Mouse (Mus musculus) heart, embryonic 13.5 days (tissue): ENCODE data around the gene Tgfb2. TPM values are rescaled to one million over a fixed set of nuclear protein-coding genes. Genes with fewer than 3 reads are reported as not detected.

Experiments used
- ATAC-seq: fragments of 200-750 bp; cut with Nextera tagmentation; 2 replicates; pipeline ENCODE4 v1.8.0; 2017; ENCODE audit warnings: moderate TSS enrichment; ENCODE audit not compliant: insufficient number of reproducible peaks, low FRiP score, low TSS enrichment; ENCODE audit errors: extremely low read depth
- H3K27ac ChIP-seq: fragments of 300-500 bp; sonication (generic); replicated peaks from 2 replicates; pipeline ENCODE4 v1.5.1; 2015; ENCODE audit warnings: moderate library complexity, mild to moderate bottlenecking, inconsistent platforms
- H3K27me3 ChIP-seq: fragments of 300-500 bp; sonication (generic); replicated peaks from 2 replicates; pipeline ENCODE4 v1.6.1; 2015; ENCODE audit warnings: mild to moderate bottlenecking, inconsistent platforms
- H3K36me3 ChIP-seq: fragments of 300-500 bp; sonication (generic); 2 replicates; pipeline ENCODE4 v1.6.1; 2015; ENCODE audit warnings: mild to moderate bottlenecking, inconsistent platforms
- H3K4me1 ChIP-seq: fragments of 300-500 bp; sonication (generic); 2 replicates; pipeline ENCODE4 v1.6.1; 2015; ENCODE audit warnings: inconsistent platforms
- H3K4me2 ChIP-seq: fragments of 300-500 bp; sonication (generic); 2 replicates; pipeline ENCODE4 v1.6.1; 2015; ENCODE audit warnings: inconsistent platforms, mild to moderate bottlenecking, moderate library complexity
- H3K4me3 ChIP-seq: fragments of 300-500 bp; sonication (generic); 2 replicates; pipeline ENCODE4 v1.5.1; 2015; ENCODE audit warnings: moderate library complexity, mild to moderate bottlenecking, inconsistent platforms
- H3K9ac ChIP-seq: fragments of 300-500 bp; sonication (generic); 2 replicates; pipeline ENCODE4 v1.6.1; 2015; ENCODE audit warnings: inconsistent platforms, mild to moderate bottlenecking, moderate library complexity
- H3K9me3 ChIP-seq: fragments of 300-500 bp; sonication (generic); 2 replicates; pipeline ENCODE4 v1.6.1; 2016; ENCODE audit warnings: inconsistent platforms
- WGBS: fragments of 180-500 bp; shearing (Covaris S2); methylation state at CpG from one replicate; pipeline ENCODE4 v1.1.7; 2015; ENCODE audit warnings: mixed read lengths; 5-methylcytosine and 5-hydroxymethylcytosine counted together
- polyA plus RNA-seq: library from polyadenylated mRNA; unstranded; fragments of >200 nt; fragmentation: Nextera tagmentation; extraction: Ambion mirVana; gene quantifications from 2 replicates; pipeline ENCODE4 v1.2.1, GENCODE M21; 2015

Gene Tgfb2
- polyA plus RNA-seq, 1 experiment from 2014 or later = 63.5 TPM

GRCm38 (mm10) chr1:186652208-186652607, 53.6 kb downstream of the Tgfb2 start:
- Histone ChIP-seq H3K4me3 (no peak overlapping the region), H3K4me1 (peaks cover 37% of the 10 kb centered on the region), H3K36me3 (peaks cover 33% of the 10 kb centered on the region), H3K27me3 (no peaks in the 10 kb centered on the region), H3K4me2 (no peak overlapping the region), H3K9ac (no peak overlapping the region), H3K27ac (no peak overlapping the region), H3K9me3 (peaks cover 8% of the 10 kb centered on the region)
- ATAC-seq = no peak
- WGBS = 69% methylated on average over 8 of the region's 8 CpGs

GRCm38 (mm10) chr1:186650011-186650410, 55.8 kb downstream of the Tgfb2 start:
- no peak for ATAC-seq
- Histone ChIP-seq H3K36me3 (peaks cover 47% of the 10 kb centered on the region), H3K4me1 (peaks cover 25% of the 10 kb centered on the region), H3K27me3 (no peaks in the 10 kb centered on the region), H3K9ac (no peak overlapping the region), H3K9me3 (peaks cover 8% of the 10 kb centered on the region), H3K4me3 (no peak overlapping the region), H3K4me2 (no peak overlapping the region), H3K27ac (no peak overlapping the region)
- 81% methylated on average over 4 of the region's 4 CpGs for WGBS

- no peak for ATAC-seq
- no peaks in the 10 kb centered on the region for H3K27me3 ChIP-seq
- H3K9ac ChIP-seq = no peak overlapping the region
- H3K36me3 ChIP-seq = peaks cover 19% of the 10 kb centered on the region
- H3K9me3 ChIP-seq = no peaks in the 10 kb centered on the region
- no peak overlapping the region for H3K4me3 ChIP-seq
- H3K4me2 ChIP-seq = no peak overlapping the region
- H3K27ac ChIP-seq = 0 out of 2 replicates have a peak overlapping the region, but pooled peaks have one; percentile 4
- 59% methylated on average over 12 of the region's 12 CpGs for WGBS
- peaks cover 25% of the 10 kb centered on the region for H3K4me1 ChIP-seq
Observed at GRCm38 (mm10) chr1:186637304-186638213, 68.2 kb downstream of the Tgfb2 start.

GRCm38 (mm10) chr1:186635045-186635444, 70.7 kb downstream of the Tgfb2 start:
- Histone ChIP-seq H3K27ac (no peak overlapping the region), H3K4me1 (peaks cover 47% of the 10 kb centered on the region), H3K9ac (no peak overlapping the region), H3K9me3 (no peaks in the 10 kb centered on the region), H3K36me3 (peaks cover 23% of the 10 kb centered on the region), H3K4me3 (no peak overlapping the region), H3K27me3 (no peaks in the 10 kb centered on the region), H3K4me2 (no peak overlapping the region)
- ATAC-seq = no peak
- WGBS = 70% methylated on average over 7 of the region's 7 CpGs

- Histone ChIP-seq H3K36me3 (peaks cover 58% of the 10 kb centered on the region), H3K4me2 (no peak overlapping the region), H3K27me3 (no peaks in the 10 kb centered on the region), H3K4me1 (peaks cover 23% of the 10 kb centered on the region), H3K9ac (no peak overlapping the region), H3K4me3 (no peak overlapping the region), H3K27ac (peak overlapping the region; percentile 51), H3K9me3 (no peaks in the 10 kb centered on the region)
- 64% methylated on average over 6 of the region's 6 CpGs for WGBS
- ATAC-seq = no peak
Observed at GRCm38 (mm10) chr1:186631457-186631856, 74.3 kb downstream of the Tgfb2 start.

- Histone ChIP-seq H3K4me2 (no peak overlapping the region), H3K9ac (no peak overlapping the region), H3K27me3 (no peaks in the 10 kb centered on the region), H3K27ac (peak overlapping the region; percentile 51), H3K4me3 (no peak overlapping the region), H3K9me3 (no peaks in the 10 kb centered on the region), H3K36me3 (peaks cover 60% of the 10 kb centered on the region), H3K4me1 (peaks cover 23% of the 10 kb centered on the region)
- 41% methylated on average over 5 of the region's 5 CpGs for WGBS
- no peak for ATAC-seq
Observed at GRCm38 (mm10) chr1:186630971-186631370, 74.8 kb downstream of the Tgfb2 start.

- no peak overlapping the region for H3K4me3 ChIP-seq
- no peak overlapping the region for H3K4me2 ChIP-seq
- ATAC-seq = no peak
- peaks cover 73% of the 10 kb centered on the region for H3K36me3 ChIP-seq
- no peaks in the 10 kb centered on the region for H3K9me3 ChIP-seq
- no peaks in the 10 kb centered on the region for H3K27me3 ChIP-seq
- no peak overlapping the region for H3K27ac ChIP-seq
- H3K4me1 ChIP-seq = peaks cover 21% of the 10 kb centered on the region
- H3K9ac ChIP-seq = no peak overlapping the region
- WGBS = 80% methylated on average over 7 of the region's 7 CpGs
Observed at GRCm38 (mm10) chr1:186627451-186627995, 78.3 kb downstream of the Tgfb2 start.

- H3K9me3 ChIP-seq = no peaks in the 10 kb centered on the region
- 82% methylated on average over 5 of the region's 5 CpGs for WGBS
- no peak overlapping the region for H3K9ac ChIP-seq
- no peak overlapping the region for H3K4me3 ChIP-seq
- H3K4me1 ChIP-seq = no peaks in the 10 kb centered on the region
- ATAC-seq = no peak
- H3K4me2 ChIP-seq = no peak overlapping the region
- H3K36me3 ChIP-seq = peaks cover 47% of the 10 kb centered on the region
- no peaks in the 10 kb centered on the region for H3K27me3 ChIP-seq
- no peak overlapping the region for H3K27ac ChIP-seq
Observed at GRCm38 (mm10) chr1:186624474-186624873, 81.3 kb downstream of the Tgfb2 start.

GRCm38 (mm10) chr1:186621812-186622211, 84.0 kb downstream of the Tgfb2 start:
- H3K9me3 ChIP-seq = no peaks in the 10 kb centered on the region
- H3K27me3 ChIP-seq = no peaks in the 10 kb centered on the region
- H3K36me3 ChIP-seq = peaks cover 21% of the 10 kb centered on the region
- H3K4me3 ChIP-seq = no peak overlapping the region
- no peaks in the 10 kb centered on the region for H3K4me1 ChIP-seq
- H3K4me2 ChIP-seq = no peak overlapping the region
- ATAC-seq = no peak
- 91% methylated on average over 3 of the region's 3 CpGs for WGBS
- no peak overlapping the region for H3K27ac ChIP-seq
- no peak overlapping the region for H3K9ac ChIP-seq

GRCm38 (mm10) chr1:186618285-186618684, 87.5 kb downstream of the Tgfb2 start:
- Histone ChIP-seq H3K4me3 (no peak overlapping the region), H3K4me2 (no peak overlapping the region), H3K27ac (no peak overlapping the region), H3K9me3 (no peaks in the 10 kb centered on the region), H3K27me3 (no peaks in the 10 kb centered on the region), H3K36me3 (no peaks in the 10 kb centered on the region; the same call in 1 of the 2 replicates), H3K4me1 (no peaks in the 10 kb centered on the region), H3K9ac (no peak overlapping the region)
- no peak for ATAC-seq
- 78% methylated on average over 6 of the region's 6 CpGs for WGBS

- Histone ChIP-seq H3K36me3 (no peaks in the 10 kb centered on the region; the same call in 1 of the 2 replicates), H3K4me3 (no peak overlapping the region), H3K4me2 (no peak overlapping the region), H3K4me1 (peaks cover 40% of the 10 kb centered on the region), H3K9me3 (no peaks in the 10 kb centered on the region), H3K27me3 (no peaks in the 10 kb centered on the region), H3K27ac (no peak overlapping the region), H3K9ac (no peak overlapping the region)
- ATAC-seq = no peak
- WGBS = 77% methylated on average over 2 of the region's 2 CpGs
Observed at GRCm38 (mm10) chr1:186611371-186611770, 94.4 kb downstream of the Tgfb2 start.
